Mouse (Mus musculus): ENCODE results near the gene Krt17.
"Not testable (repeated sequence)": the region's sequence is repeated elsewhere in the genome, so short reads cannot be mapped to it uniquely, and the experiment has no call there.

- TF ChIP-seq USF1, CEBPB (IDR thresholded peaks at IDR 0.05; ENCODE audit: low read depth): not testable (repeated sequence)
These were observed 20.6 kb downstream of the Krt17 start for GRCm38 (mm10) chr11:100240272-100240671.

Measured in C2C12 (cell line).